Mouse (Mus musculus) intestine, embryonic 15.5 days (tissue): ENCODE results near the gene 1700025G04Rik. TPM values are rescaled to one million over a fixed set of nuclear protein-coding genes. Genes with fewer than 3 reads are reported as not detected.
"Not testable (repeated sequence)": the region's sequence is repeated elsewhere in the genome, so short reads cannot be mapped to it uniquely, and the experiment has no call there.

ENCODE experiments used
- ATAC-seq: fragments of 200-750 bp; cut with Nextera tagmentation; 2 replicates; pipeline ENCODE4 v1.8.0; 2017; ENCODE audit warnings: moderate TSS enrichment, moderate library complexity
- H3K27ac ChIP-seq: fragments of 300-500 bp; sonication (generic); 2 replicates; pipeline ENCODE4 v1.5.1; 2015; ENCODE audit warnings: mild to moderate bottlenecking, inconsistent platforms
- H3K27me3 ChIP-seq: fragments of 300-500 bp; sonication (generic); replicated peaks from 2 replicates; pipeline ENCODE4 v1.6.1; 2015; ENCODE audit warnings: inconsistent platforms
- H3K36me3 ChIP-seq: fragments of 300-500 bp; sonication (generic); 2 replicates; pipeline ENCODE4 v1.6.1; 2015; ENCODE audit warnings: inconsistent platforms
- H3K4me1 ChIP-seq: fragments of 300-500 bp; sonication (generic); replicated peaks from 2 replicates; pipeline ENCODE4 v1.6.1; 2015; ENCODE audit warnings: inconsistent platforms
- H3K4me2 ChIP-seq: fragments of 300-500 bp; sonication (generic); replicated peaks from 2 replicates; pipeline ENCODE4 v1.6.1; 2015; ENCODE audit warnings: mild to moderate bottlenecking, inconsistent platforms
- H3K4me3 ChIP-seq: fragments of 300-500 bp; sonication (generic); replicated peaks from 2 replicates; pipeline ENCODE4 v1.5.1; 2015; ENCODE audit warnings: inconsistent platforms
- H3K9ac ChIP-seq: fragments of 300-500 bp; sonication (generic); 2 replicates; pipeline ENCODE4 v1.6.1; 2015; ENCODE audit warnings: inconsistent platforms
- H3K9me3 ChIP-seq: fragments of 300-500 bp; sonication (generic); 2 replicates; pipeline ENCODE4 v1.6.1; 2016; ENCODE audit warnings: inconsistent platforms
- WGBS: fragments of 180-500 bp; shearing (Covaris S2); methylation state at CpG from one replicate; pipeline ENCODE4 v1.1.7; 2015; 5-methylcytosine and 5-hydroxymethylcytosine counted together
- polyA plus RNA-seq: library from polyadenylated mRNA; unstranded; fragments of >200 nt; fragmentation: Nextera tagmentation; extraction: Ambion mirVana; gene quantifications from 2 replicates; pipeline ENCODE4 v1.2.1, GENCODE M21; 2015

The 1700025G04Rik gene
- polyA plus RNA-seq, 1 experiment from 2014 or later = 31.1 TPM

DNA sequence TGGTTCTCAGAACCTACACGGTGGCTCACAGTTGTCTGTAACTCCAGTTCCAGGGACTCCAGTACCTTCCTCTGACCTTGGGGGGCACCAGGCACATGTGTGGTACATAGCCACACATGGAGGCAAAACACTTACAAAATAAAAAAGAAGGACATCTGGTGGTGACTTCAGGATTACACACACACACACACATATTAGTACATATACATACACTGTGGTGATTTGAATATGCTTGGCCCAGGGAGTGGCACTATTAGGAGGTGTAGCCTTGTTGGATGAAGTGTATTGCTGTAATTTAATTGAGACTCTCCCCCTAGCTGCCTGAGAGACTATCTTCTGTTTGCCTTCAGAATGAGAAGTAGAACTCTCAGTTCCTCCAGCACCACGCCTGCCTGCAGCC is 241.6 kb downstream of the 1700025G04Rik start:
- Histone ChIP-seq H3K4me1 (no peaks in the 10 kb centered on the region), H3K27me3 (no peaks in the 10 kb centered on the region), H3K9me3 (no peaks in the 10 kb centered on the region), H3K36me3 (no peaks in the 10 kb centered on the region), H3K4me3 (no peak overlapping the region), H3K9ac (no peak overlapping the region), H3K4me2 (no peak overlapping the region), H3K27ac (no peak overlapping the region)
- ATAC-seq = no peak
- 97% methylated on average over 2 of the region's 2 CpGs for WGBS

GRCm38 (mm10) chr1:151845926-151846782 is 243.8 kb downstream of the 1700025G04Rik start:
- no peak overlapping the region for H3K27ac ChIP-seq
- no peak overlapping the region for H3K9ac ChIP-seq
- WGBS = 69% methylated on average over 19 of the region's 19 CpGs
- H3K9me3 ChIP-seq = no peaks in the 10 kb centered on the region
- H3K36me3 ChIP-seq = no peaks in the 10 kb centered on the region
- no peak for ATAC-seq
- H3K4me1 ChIP-seq = no peaks in the 10 kb centered on the region
- H3K4me2 ChIP-seq = no peak overlapping the region
- H3K4me3 ChIP-seq = no peak overlapping the region
- H3K27me3 ChIP-seq = no peaks in the 10 kb centered on the region

DNA sequence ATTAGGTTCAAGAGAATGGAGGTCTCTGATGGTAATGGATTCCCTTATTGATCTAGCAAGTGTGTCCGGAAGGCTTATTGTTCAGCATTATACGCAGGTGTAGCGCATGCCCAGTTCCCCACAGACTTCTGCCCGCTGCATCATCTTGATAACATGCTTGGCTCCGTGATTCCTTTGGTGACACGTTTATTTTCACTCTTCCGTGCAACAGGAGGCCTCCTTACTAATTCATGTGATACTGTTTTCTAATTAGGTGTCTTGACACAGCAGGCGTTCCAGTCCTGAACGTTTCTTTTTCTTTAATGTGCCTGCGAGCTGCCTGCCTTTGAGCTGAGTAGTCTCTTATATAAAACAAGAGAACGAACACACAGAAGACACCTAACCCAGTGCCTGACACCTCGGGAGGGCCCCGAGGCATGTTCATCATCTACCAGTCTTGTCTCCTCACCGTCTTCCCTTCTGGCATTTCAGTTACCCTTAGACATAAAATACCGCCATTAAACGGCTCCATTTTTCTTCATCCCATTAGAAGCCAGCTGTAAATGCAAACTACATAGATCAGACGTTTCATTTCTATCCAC is 244.6 kb downstream of the 1700025G04Rik start:
- WGBS = 79% methylated on average over 17 of the region's 17 CpGs
- no peaks in the 10 kb centered on the region for H3K4me1 ChIP-seq
- no peak overlapping the region for H3K4me3 ChIP-seq

GRCm38 (mm10) chr1:151840345-151840744 is 249.6 kb downstream of the 1700025G04Rik start:
- H3K4me2 ChIP-seq, H3K4me1 ChIP-seq, H3K27ac ChIP-seq, H3K9ac ChIP-seq, ATAC-seq, H3K9me3 ChIP-seq, H3K27me3 ChIP-seq, H3K36me3 ChIP-seq, H3K4me3 ChIP-seq: not testable (repeated sequence)
- WGBS = 77% methylated on average over 1 of the region's 1 CpGs

More for the DNA sequence above, 244.6 kb downstream of the 1700025G04Rik start:
- Histone ChIP-seq H3K9ac (no peak overlapping the region), H3K27me3 (no peaks in the 10 kb centered on the region), H3K27ac (no peak overlapping the region), H3K9me3 (no peaks in the 10 kb centered on the region), H3K4me2 (no peak overlapping the region), H3K36me3 (no peaks in the 10 kb centered on the region)
- no peak for ATAC-seq

GRCm38 (mm10) chr1:151835261-151835660 is 254.7 kb downstream of the 1700025G04Rik start:
- ATAC-seq = no peak
- Histone ChIP-seq H3K27ac (no peak overlapping the region), H3K36me3 (no peaks in the 10 kb centered on the region)

DNA sequence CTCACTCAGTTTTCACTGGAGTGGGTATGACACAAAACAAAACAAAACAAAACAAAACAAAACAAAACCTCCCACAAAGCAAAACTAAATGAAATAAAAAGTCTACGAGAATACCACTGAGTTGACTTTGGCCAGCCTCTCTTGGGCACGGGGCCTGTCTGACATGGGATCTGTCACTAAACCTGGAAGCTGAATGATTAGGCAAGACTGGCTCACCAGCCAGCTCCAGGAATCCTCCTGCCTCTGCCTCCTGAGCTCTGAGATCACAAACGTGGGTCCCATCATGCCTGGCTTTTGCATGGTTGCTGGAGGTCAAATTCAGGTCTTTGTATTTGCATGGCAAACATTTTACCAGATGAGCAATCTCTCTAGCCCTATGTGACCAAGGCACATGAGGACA is 258.1 kb downstream of the 1700025G04Rik start:
- Histone ChIP-seq H3K36me3 (no peaks in the 10 kb centered on the region), H3K9me3 (no peaks in the 10 kb centered on the region), H3K27ac (no peak overlapping the region), H3K4me2 (no peak overlapping the region), H3K4me1 (no peaks in the 10 kb centered on the region), H3K9ac (no peak overlapping the region), H3K4me3 (no peak overlapping the region), H3K27me3 (no peaks in the 10 kb centered on the region)
- ATAC-seq = no peak
- WGBS = 82% methylated on average over 3 of the region's 3 CpGs

More at GRCm38 (mm10) chr1:151835261-151835660, 254.7 kb downstream of the 1700025G04Rik start:
- no peak overlapping the region for H3K9ac ChIP-seq
- H3K9me3 ChIP-seq = no peaks in the 10 kb centered on the region
- H3K27me3 ChIP-seq = no peaks in the 10 kb centered on the region
- no peak overlapping the region for H3K4me2 ChIP-seq
- H3K4me3 ChIP-seq = no peak overlapping the region
- H3K4me1 ChIP-seq = no peaks in the 10 kb centered on the region
- WGBS = 93% methylated on average over 4 of the region's 4 CpGs

- 56% methylated on average over 7 of the region's 7 CpGs for WGBS
- Histone ChIP-seq H3K4me3 (no peak overlapping the region), H3K27ac (no peak overlapping the region), H3K36me3 (no peaks in the 10 kb centered on the region), H3K9me3 (no peaks in the 10 kb centered on the region), H3K4me2 (no peak overlapping the region), H3K9ac (no peak overlapping the region), H3K4me1 (no peaks in the 10 kb centered on the region), H3K27me3 (no peaks in the 10 kb centered on the region)
- 0 out of 2 replicates have a peak, but pooled peaks have one; percentile 41 for ATAC-seq
Observed at GRCm38 (mm10) chr1:151825065-151825464, 264.9 kb downstream of the 1700025G04Rik start.

GRCm38 (mm10) chr1:151820457-151820856 is 269.5 kb downstream of the 1700025G04Rik start:
- 26% methylated on average over 5 of the region's 5 CpGs for WGBS
- no peaks in the 10 kb centered on the region for H3K9me3 ChIP-seq
- H3K36me3 ChIP-seq = peaks cover 8% of the 10 kb centered on the region
- H3K27ac ChIP-seq = no peak overlapping the region
- no peak overlapping the region for H3K4me2 ChIP-seq
- H3K27me3 ChIP-seq = no peaks in the 10 kb centered on the region
- no peak overlapping the region for H3K9ac ChIP-seq
- H3K4me3 ChIP-seq = no peak overlapping the region
- ATAC-seq = no peak
- no peaks in the 10 kb centered on the region for H3K4me1 ChIP-seq

DNA sequence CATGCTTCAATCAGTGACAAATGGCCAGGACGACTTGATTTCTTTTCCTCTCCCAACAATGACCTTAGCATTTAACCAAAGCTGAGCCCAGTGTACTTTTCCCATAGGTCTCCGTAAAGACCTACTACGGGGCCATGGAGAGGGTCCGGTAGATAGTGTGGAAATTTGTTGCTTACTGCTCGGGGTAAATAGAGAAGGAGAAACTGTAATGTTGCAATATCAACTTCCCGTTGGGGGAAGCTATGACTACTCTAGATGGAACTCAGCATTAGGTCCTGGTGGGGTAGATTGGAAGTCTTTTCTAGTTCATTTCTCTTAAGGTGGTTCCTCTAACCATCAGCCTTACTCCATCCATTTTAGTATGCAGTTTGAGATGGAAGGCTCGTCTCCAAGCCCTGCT is 270.7 kb downstream of the 1700025G04Rik start:
- no peaks in the 10 kb centered on the region for H3K4me1 ChIP-seq
- H3K27ac ChIP-seq = no peak overlapping the region
- no peak overlapping the region for H3K9ac ChIP-seq
- H3K4me2 ChIP-seq = no peak overlapping the region
- WGBS = 86% methylated on average over 7 of the region's 7 CpGs
- peaks cover 8% of the 10 kb centered on the region for H3K36me3 ChIP-seq
- H3K27me3 ChIP-seq = no peaks in the 10 kb centered on the region
- no peaks in the 10 kb centered on the region for H3K9me3 ChIP-seq
- no peak for ATAC-seq
- no peak overlapping the region for H3K4me3 ChIP-seq

DNA sequence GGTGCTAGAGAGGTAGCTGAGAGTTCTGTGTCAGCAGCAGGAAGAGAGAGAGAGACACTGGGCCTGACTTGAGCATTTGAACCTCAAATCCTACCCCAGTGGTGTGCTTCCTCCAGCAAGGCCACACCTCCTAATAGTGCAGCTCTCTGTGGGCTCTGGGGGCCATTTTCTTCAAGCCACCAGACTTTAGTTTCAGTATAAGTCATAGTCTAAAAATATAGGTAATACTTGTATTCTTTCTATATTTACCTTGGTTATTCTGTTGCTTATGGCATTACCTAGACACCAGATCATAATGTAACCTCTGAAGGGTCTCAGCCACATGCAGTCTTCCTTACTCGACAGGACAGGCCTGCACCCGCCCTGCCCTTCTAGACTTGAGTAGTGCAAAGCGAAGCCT is 273.9 kb downstream of the 1700025G04Rik start:
- no peaks in the 10 kb centered on the region for H3K9me3 ChIP-seq
- peaks cover 8% of the 10 kb centered on the region for H3K36me3 ChIP-seq
- H3K4me3 ChIP-seq = no peak overlapping the region
- H3K27ac ChIP-seq = no peak overlapping the region
- no peaks in the 10 kb centered on the region for H3K27me3 ChIP-seq
- no peak for ATAC-seq
- H3K9ac ChIP-seq = no peak overlapping the region
- H3K4me2 ChIP-seq = no peak overlapping the region
- 90% methylated on average over 3 of the region's 3 CpGs for WGBS
- H3K4me1 ChIP-seq = no peaks in the 10 kb centered on the region

GRCm38 (mm10) chr1:151812004-151812712 is 277.8 kb downstream of the 1700025G04Rik start:
- Histone ChIP-seq H3K27me3 (no peaks in the 10 kb centered on the region), H3K4me3 (no peak overlapping the region), H3K9me3 (no peaks in the 10 kb centered on the region), H3K4me2 (no peak overlapping the region), H3K36me3 (0 out of 2 replicates have a peak, but pooled peaks cover 2% of the 10 kb centered on the region), H3K9ac (no peak overlapping the region), H3K27ac (no peak overlapping the region), H3K4me1 (no peaks in the 10 kb centered on the region)
- no peak for ATAC-seq
- whole genome bisulfite sequencing = 88% methylated on average over 13 of the region's 13 CpGs

DNA sequence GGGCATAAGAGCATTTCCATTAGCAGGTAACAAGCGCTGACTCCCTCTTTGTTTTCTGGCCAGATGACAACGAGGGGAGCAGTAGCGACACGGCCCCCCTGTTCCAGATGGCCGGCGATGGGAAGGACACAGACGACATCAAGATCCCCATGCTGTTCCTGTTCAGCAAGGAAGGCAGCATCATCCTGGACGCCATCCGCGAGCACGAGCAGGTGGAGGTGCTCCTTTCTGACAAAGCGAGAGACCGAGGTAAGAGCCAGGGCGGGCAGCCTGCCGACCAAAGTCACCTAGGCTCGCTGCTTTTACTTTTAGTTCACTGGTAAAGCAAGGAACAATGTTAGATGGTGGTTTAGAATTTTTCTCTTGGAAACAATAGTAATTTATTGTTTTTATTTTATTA is 278.5 kb downstream of the 1700025G04Rik start:
- Histone ChIP-seq H3K27me3 (no peaks in the 10 kb centered on the region), H3K4me2 (no peak overlapping the region), H3K9ac (no peak overlapping the region), H3K4me1 (no peaks in the 10 kb centered on the region), H3K36me3 (0 out of 2 replicates have a peak, but pooled peaks cover 2% of the 10 kb centered on the region), H3K27ac (no peak overlapping the region), H3K4me3 (no peak overlapping the region), H3K9me3 (no peaks in the 10 kb centered on the region)
- 91% methylated on average over 16 of the region's 16 CpGs for WGBS
- ATAC-seq = no peak
